Mouse (Mus musculus): Measurements from ENCODE around the gene Scn4b. TPM values are rescaled to one million over a fixed set of nuclear protein-coding genes. Genes with fewer than 3 reads are reported as not detected.

Scn4b gene
- polyA plus RNA-seq (2017; shearing (Covaris generic)): under 1 TPM in 1 of 2 experiments, not detected in 1; 0.07 TPM

DNA sequence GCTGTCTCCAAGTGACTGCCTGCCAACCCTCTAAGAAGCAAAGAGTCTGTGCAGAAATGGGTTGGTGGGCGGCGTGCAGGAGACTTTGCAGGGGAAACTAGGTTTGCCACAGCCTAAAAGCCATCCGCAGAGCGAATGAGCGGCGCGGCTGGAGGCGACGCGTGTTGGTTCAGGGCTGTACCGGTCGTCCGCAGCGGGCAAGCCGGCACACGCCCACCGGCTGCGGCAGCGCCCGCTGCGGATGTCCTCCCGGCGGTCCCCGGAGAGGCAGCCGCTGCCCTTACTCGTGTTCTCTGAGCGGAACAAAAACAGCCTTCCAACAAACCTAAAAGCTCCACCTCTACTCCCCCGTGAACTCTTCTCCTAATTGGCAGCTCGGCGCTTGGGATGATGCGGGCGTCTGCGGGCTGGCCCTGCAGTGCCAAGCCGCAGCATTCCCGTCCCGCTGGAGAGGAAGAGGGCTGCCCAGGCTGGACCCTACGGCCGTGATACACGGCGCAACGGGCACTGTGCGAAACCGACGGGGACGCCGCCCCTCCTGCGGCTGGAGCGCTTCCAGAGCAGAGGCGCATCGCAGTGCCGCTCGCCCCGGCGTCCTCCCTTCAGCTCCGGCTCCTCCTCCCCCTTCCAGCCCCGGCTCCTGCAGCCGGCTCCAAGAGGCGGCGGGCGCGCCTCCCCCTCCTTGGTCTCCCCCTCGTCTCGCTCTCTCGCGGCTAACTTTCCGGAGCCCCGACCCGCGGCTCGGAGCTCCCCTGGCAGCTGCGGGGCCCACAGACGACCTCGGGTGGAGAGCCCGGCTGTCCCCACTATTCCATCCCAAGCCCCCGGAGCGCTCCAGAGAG, at the start of gene Scn4b:
TSS of gene Scn4b (plus strand) at position 205 of the 842 bp plus-strand sequence.
- ATAC-seq: peak; percentile 50

GRCm38 (mm10) chr9:45090811-45091210, 47.4 kb upstream of the Scn4b start:
- ATAC-seq: no peak

DNA sequence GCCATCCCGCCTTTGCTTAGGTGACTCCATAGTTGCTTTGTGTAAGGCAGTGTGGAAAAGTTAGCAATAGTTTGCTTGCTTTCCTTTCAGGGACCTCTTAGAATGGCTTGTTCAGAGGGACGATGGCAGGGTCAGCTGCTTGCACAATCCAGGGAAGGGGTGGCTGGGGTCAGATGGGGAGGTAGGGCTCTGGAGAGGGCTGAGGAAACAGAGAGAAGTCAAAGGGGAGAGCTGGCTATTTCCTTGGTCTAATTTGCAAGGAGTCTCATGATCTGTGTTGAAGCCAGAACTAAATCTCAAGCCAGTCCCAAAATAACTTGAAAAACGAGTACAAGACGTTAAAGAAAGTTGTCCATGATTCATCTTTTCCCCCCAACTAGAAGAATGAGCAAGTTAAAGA, 45.6 kb upstream of the Scn4b start:
- ATAC-seq: no peak

GRCm38 (mm10) chr9:45095149-45095937, 42.9 kb upstream of the Scn4b start:
- ATAC-seq: no peak

DNA sequence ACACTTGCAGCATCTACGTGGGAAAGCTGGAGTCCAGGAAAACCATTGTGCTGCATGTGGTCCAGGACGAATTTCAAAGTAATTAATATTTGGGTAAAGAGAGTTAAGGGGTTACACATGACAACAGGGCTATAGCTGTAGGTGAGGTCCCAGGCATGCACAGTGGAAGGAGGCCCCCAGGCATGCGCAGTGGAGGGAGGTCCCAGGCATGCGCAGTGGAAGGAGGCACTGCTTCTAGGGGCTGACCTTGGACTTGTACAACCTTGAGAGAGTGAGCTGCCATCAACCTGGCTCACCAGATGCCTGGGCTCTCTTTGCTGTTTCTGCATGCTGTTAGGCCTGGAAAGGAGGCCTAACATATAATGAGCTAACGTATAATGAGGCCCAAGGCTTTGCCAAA, 40.3 kb upstream of the Scn4b start:
- no peak for ATAC-seq

GRCm38 (mm10) chr9:45098426-45098825, 39.8 kb upstream of the Scn4b start:
- no peak for ATAC-seq

GRCm38 (mm10) chr9:45102528-45102927, 35.7 kb upstream of the Scn4b start:
- no peak for ATAC-seq

GRCm38 (mm10) chr9:45103211-45103979, 34.8 kb upstream of the Scn4b start:
- no peak for ATAC-seq

GRCm38 (mm10) chr9:45105596-45106374, 32.4 kb upstream of the Scn4b start:
- no peak for ATAC-seq

- no peak for ATAC-seq
Observed at GRCm38 (mm10) chr9:45115706-45116105, 22.5 kb upstream of the Scn4b start.

DNA sequence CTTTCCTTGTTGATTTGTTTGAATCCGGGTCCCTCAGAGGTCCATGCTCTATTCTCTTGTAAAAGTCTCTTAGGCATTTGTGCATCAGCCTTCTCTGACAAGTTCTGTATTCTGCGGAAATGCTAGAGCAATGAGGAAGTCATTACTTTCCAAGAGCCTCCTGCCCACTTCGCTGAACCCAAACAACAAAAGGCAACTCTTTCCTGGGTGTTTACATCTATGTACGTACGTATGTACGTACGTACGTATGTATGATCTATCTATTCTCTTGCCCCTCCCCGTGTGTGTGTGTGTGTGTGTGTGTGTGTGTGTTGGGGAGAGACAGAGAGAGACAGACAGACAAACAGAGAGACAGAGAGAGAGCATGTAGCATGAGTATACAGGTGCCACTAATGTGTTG, 21.4 kb upstream of the Scn4b start:
- peak; percentile 81 for ATAC-seq

- no peak for ATAC-seq
Observed at GRCm38 (mm10) chr9:45117741-45118431, 20.3 kb upstream of the Scn4b start, which contains the start of gene Scn2b. Scn2b (plus strand) TSS chr9:45117782.

DNA sequence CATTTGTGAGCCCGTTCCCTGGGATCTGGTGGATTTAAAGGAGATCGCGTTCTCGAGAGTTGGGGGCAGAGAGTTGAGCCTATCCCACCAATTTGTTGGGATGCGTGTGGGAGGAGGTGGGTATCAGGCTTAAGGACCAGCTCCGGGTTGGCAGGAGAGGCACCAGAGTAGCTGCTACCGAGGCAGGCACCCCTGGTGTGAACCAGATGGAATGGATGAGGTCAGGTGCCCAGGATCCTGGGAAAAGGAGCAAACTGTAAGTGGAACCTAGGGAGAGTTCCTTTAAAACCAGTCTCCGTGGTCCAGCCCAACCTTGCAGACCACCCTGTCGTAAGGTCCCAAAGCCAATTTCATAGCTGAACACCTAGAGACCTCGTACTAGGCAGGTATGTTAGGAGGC, 19.6 kb upstream of the Scn4b start:
- no peak for ATAC-seq

- no peak for ATAC-seq
Observed at GRCm38 (mm10) chr9:45119316-45119953, 18.8 kb upstream of the Scn4b start.

DNA sequence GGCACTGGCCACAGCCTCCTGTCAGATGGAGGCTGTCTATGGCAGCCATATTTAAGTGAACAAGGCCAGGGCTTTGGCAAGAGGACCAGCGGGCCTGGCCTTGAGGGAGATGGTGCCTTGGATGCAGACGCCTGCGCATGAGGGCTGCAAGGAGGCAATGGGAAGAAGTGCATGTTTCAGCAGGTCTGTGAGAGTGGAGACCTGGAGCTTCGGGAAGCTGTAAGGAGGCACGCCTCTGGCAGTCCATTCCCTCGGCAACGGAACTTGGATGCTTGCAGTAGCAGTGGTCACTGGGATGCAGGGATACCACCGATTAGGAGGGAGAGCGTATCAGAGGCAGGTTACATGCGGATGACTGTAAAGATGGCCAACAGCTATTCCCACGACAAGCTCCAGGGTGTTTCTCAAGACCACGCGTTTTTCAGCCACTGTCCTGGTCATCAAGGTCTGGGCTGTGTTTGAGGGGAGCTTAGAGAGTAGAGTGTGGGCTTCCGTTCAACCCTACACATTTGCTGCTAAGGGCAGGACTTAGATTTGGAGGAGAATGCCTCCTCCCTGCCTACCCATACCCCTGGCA, 18.2 kb upstream of the Scn4b start:
- ATAC-seq: no peak

DNA sequence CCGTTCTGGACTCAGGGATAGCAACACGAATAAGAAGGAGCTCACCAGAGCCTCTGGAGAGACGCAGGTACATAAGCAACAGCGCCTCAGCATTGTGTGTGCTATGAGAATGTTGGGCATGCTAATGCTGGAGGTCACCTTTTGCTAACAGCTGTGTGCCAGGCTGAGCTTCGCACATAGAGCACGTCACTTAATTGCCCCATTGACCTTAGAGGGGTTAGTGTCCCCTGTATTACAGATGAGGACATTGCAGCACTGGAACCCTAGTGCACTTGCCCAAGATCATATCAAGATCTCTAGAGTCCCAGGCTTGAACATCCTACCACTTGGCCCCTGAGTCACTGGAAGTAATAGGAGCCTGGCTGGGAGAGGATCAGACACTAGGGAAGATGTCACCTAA, 17.6 kb upstream of the Scn4b start:
- no peak for ATAC-seq

GRCm38 (mm10) chr9:45121001-45121400, 17.2 kb upstream of the Scn4b start:
- ATAC-seq: no peak

- ATAC-seq: peak; percentile 79
Observed at GRCm38 (mm10) chr9:45121769-45122168, 16.4 kb upstream of the Scn4b start.

DNA sequence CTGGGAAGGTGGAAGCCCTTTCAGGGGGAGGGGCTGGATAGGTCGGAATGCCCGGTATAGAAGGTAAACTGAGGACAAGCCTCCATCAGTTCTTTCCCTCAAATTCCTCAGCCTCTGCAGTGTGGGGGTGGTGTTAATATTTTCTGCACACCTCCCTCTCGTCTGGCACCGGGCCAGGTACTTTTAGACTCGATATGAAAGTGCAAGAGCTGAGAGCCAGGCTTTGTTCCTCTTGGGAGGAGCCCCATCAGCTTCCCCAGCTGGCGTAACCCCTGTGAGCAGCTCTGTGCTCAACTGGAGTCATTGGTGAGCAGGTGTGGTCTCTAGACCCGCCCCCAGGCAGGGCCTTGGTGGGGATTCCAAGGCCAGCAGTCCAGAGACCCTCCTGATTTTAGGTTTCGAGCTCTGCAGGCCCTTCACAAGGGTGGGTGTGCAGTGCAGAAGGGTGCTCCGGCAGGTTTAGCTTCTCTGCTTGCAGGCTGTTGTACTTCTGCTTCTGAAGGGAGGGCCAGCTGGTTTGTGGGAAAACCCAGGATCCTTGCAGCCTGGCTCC, 15.9 kb upstream of the Scn4b start:
- peak; percentile 84 for ATAC-seq

DNA sequence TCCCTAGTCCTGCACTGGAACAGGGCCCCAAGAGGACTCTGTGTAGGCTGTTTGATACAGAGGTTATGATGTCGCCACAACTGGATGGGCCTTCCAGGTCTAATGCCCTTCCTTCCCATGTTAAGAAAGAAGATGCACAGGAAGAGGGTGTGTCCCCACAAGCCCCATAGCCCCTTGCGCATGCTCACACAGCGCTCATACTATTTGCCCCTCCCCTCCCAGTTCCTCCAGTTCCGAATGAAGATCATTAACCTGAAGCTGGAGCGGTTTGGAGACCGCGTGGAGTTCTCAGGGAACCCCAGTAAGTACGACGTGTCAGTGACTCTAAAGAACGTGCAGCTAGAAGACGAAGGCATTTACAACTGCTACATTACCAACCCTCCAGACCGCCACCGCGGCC, 13.0 kb upstream of the Scn4b start:
- ATAC-seq: no peak
